Mouse (Mus musculus) embryo, embryonic 11.5 days (tissue): ENCODE measurements around the gene Uvssa.

Experiments
- DNase-seq: peaks from one replicate; pipeline ENCODE4 v3.0.0-alpha.2; 2012; ENCODE audit warnings: low read depth, low spot score

Gene Uvssa

DNA sequence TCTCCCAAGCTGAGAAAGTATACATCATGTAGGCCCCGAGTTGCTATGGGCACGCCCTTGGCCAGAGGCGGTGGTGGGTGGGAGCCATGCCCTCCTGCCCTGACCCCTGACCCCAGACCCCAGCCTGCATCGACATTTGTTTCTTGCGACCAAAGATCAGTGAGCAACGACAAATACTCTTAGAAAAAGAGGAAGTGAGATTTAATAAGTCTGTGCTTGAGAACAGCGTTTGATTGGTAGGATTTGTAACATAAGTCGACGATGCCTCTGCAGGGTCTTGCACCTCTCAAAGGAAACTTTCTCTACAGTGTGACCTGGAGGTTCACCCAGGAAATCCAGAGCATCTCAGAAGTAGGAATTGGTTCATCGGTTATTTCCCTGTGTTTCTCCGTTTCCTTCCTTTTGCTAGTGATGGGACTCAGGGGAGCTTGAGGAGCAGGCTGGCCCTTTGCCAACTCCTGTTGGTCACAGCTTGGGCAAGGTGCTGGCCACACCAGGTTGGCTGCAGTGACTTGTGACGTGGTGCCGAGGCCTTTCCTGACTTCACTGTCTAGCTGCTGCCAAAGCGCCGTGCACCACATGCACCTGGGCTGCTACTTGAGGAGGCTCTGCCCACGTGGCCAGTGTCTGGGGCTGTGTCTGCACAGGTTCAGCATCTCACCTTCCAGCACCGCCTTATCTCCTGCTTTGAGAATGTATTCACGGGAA, 5.9 kb upstream of the Uvssa start:
- DNase-seq, result no peak

DNA sequence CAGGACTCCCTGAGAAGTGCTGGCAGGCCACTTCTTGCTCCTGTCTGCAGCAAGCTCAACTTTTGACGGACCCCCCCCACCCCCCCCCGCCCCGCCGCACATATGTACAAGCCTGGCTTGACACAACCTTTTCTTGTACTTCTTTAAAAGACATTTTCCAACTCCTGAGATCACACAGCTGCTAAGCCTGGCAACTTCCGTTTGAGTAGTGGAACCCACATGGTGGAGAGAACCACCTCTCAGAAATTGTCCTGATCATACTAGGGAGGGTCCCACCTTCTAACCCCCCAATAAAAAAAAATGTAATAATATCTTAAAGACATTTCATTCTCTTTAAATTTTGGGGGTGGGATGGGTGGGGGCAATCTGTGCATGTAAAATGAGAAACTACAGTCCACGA, 1.2 kb upstream of the Uvssa start:
- DNase-seq, result no peak

DNA sequence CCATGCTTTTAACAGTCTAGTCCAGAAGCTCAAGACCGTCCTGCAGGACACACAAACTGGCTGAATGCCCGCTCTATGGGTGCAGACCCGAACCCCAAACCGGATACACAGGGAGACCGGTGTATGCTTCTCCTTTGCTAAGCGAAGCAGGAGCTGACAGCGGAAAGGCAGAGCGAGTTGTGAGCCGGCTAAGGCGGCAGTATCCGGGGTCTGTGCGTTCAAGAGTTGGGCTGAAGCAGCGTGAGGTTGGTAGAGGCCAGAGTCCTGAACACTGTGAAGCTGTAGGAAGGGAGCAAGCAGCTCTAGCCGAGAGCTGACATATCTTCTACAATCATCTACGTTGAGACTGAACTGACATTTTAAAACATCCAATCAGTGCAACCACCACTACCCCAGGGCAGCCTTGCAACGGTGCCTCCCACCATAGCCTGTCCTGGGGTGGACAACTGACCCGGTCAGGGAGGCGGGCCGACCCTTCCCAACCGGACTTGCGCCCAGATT, 498 bp upstream of the Uvssa start:
- no peak for DNase-seq

DNA sequence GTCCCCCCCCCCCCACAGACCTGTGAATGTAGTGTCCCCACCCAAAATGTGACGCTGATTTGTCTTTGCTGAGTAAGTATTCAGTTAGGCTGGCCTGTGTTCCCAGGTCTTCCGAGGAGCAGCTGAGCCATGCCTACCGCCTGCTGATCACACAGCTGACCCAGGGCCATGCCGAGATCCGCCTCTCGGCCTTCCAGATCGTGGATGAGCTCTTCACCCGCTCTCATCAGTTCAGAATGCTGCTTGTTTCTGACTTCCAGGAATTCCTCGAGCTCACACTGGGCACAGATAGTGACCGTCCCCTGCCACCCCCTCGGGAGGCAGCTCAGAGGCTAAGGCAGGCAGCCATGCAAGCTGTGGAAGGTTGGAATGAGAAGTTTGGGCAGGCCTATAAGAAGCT, 9.2 kb downstream of the Uvssa start:
- DNase-seq, result no peak

DNA sequence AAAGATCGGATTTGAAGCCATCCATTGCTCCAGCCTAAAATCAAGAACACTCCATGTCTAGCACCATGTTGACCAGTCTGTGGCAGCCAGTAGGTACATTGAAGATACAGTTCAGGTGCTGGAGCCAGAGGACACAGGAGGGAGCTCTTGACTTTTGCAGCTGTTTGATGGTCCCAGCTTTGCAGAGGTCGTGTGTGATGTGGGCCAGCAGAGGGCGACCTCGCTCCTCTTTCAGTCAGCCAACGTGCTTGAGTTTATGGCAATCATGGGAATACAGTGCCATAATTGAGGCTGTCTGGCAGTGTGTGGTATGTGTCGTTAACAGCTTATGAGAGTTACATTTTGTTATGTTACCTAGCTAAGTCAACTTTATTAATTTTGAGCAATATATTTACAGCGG, 15.5 kb downstream of the Uvssa start:
- DNase-seq, result peak; percentile 74

DNA sequence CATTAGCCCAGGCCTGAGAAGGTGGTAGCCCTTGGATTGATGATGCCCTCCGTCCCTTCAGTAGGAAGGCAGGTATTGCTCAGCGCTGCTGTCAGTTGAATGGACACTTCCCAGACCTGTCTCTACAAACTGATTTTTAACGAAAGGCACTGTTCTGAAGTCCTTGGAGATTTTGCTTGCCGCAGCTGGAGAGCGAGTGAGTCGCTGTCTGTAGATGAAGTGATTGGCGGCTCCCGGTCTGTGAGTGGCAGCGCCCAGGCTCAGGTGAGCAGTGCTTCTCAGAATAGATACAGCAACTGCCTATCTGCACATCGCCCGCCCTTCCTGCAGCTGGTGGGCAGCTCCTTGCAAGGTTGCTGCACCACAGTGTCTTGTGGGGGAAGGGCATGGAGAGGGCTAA, 17.3 kb downstream of the Uvssa start:
- DNase-seq, result no peak

DNA sequence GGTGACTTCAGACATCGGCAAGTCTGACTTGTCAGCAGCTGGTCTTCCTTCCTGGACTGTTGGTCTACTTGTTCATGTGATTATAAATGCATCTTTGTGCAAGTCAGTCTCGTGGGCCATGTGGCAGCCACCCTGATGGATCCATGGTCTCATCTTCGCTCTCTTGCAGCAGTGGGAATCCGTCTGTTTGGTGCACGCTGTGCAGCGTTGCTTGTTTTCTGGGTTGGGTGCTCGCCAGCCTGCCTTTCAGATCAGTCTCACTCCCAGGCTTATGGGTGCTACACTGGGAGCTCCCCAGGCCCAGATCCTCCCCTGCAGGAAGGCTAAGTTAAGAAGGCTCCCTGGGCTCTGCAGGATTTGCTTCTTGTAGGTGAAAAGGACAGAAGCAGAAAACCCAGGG, 18.5 kb downstream of the Uvssa start:
- DNase-seq, result no peak

DNA sequence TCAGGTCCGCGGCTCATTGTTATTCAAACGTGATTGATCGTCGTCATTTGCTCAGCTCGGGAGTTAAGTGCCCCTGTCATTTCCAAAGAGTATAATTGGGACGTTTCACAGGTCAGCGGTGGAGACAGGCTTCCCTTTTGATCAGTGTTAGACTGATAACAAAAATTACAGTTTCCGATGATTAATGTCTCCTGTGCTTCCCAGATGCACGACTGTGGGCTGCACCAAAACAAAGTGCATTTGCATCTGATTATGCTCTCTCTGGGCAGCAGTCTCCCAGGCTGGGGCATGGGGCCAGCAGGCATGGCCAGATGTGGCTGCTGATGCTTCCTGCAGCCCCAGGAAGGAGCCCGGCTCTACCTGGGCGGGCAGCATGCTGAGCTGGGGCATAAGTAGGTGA, 22.5 kb downstream of the Uvssa start:
- DNase-seq, result no peak

DNA sequence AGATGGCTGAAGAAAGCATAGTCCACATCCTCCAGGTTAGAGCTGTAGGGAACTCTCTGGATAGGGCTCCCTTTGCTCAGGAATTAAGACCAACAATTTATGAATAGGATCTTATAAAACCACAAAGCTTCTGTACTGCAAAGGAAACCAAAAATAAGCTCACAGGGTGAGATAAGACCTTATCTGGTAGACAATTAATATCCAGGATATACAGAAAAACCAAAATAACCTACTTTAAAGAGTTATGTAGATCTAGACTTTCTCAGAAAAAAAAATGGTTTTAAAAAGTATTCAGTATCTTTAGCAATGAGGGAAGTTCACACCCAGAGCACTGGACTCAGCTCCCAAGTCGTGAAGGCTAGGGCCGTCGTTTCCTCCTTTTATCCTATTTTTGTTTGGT, 42.0 kb downstream of the Uvssa start:
- no peak for DNase-seq

DNA sequence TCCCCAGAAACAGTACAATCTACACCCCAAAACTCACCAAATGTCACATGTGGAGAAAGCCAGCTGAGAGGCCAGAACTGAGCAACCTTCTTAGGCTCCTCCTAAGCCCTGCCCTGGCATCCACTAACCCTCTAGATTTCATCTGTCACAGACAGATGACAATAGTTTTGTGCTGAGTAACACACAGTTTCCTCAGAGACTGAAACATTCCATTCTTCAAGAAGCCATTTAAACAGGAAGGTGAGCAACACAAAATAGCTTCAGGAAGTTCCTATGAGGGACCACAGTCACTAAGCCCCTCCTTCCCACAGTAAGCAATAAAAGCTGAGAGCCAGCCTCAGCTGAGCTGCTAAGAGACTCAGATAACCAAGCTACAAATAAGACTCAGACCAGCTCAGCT, 49.1 kb downstream of the Uvssa start:
- DNase-seq, result no peak

DNA sequence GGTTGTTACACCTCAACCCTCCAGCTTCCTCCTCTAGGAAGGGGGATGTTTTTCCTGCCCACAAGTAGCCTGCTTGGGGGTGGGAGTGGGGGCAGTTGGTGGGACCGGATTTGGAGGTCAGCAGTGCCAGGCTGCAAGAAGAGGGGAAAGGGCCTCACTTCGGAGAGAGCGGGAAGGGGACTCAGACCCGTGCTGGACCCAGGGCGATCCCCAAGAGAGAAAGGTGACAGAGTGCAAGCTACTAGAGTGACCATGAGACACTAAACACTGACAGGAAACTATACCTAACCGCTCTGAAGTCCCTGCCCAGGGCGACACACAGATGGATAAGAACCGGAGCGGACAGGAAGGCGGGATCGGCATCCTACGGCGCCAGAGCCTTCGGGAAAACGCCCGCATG, 51.8 kb downstream of the Uvssa start:
- DNase-seq, result no peak

DNA sequence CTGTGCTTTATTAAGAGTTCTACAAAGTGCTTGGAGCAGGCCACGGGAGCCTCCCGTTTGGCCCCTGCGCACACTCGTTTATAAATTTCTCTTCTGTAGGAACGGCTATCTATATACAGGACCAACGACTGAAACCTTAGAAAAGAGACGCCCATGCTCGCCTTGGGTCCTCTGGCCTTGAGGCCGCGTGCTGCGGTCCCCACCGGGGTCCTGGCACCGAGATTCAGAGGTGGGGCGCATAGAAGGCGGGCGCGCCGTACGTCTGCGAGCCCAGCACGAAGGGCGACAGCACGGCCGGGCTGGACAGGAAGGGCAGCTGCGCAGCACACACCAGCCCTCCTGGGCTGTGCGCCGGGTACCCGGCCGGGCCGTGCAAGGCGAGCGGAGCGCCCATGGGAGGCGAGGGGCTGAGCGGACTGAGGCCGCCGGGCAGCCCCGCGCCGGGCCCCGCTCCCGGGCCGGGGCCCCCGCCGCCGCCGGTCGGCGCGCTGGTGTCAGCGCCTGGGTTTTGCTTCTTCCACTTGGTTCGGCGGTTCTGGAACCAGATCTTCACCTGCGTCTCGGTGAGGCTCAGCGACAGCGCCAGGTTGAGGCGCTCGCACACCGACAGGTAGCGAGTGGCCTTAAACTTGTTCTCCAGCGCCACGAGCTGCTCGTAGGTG, 52.3 kb downstream of the Uvssa start:
- no peak for DNase-seq

DNA sequence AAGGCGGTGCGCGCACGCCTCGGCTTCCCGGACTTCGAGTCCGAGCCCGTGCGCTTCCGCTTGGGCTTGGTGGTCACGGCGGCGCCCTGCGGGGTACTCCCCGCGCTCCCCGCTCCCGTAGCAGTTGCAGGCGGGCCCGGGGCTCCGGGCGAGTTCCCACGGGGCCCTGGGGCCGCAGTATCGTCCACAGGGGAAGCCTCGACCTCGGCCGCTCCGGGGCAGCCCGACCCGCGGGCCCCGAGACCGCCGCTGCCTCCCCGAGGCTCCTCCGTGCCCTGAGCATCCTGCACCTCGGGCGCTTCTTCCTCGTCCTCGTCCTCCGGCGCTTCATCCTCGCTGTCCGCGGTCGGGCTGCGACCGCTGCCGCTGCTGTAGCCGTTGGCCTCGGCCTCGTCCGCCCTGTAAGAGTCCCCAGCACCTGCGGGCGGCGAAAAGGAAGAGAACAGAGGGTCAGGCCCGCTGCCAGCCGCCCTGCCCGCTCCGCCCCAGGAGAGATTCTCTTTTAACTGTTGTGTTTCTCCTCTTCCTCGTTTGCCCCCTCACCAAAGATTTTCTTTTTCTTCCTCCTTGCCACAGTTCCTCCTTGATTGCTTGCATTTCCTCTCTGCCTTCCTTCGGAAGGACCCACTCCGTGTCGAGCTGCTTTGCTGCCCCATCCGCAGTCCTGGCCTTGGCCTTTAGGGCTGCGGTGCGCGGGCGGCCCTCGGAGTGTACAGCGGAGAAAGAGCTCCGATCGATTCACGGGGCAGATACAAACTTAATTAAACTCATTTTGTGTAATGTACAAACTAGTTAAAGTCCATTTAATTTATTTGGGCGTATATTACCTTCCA, 53.0 kb downstream of the Uvssa start:
- no peak for DNase-seq

DNA sequence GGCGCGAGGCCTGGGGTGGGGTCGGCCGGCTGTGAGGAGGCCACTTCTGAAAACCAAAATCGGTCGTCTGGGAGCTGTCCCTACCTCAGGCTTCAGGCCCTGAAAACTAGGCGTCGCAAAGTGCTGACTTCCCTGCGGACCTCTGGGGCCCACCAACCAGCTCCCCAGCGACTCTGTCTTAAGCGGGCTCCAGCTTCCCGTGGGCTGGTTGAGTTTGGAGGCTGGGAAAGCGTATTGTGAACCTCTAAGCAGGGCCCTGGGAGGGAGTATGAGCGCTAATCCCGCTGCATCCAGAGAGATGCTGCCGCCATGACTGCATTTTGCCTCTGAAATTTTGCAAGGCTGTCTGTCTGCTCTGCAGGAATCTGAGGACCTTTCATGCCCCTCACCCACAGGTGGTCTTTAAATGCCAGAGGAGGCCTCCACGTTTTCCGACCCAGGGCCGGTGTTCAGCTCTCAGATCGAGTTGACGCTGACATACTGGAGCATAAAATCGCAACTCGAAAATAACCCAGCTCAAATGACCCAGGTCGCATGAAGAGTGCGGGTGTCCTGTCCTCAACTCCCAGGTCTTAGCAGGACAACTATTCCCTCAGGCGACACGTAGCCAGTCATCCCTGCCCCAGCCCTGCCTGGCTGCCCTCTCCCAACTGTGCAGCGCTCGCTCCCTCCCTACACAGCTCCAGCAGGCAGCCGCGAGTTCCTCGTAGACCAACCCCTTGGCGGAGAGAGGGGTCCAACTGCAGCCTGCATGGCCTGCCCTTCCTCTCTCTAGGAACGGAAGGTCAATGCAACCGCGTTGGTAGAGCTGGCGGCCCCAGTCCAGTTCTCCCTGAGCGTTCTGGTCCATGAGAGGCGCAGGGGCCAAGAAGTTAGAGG, 53.9 kb downstream of the Uvssa start:
- no peak for DNase-seq

DNA sequence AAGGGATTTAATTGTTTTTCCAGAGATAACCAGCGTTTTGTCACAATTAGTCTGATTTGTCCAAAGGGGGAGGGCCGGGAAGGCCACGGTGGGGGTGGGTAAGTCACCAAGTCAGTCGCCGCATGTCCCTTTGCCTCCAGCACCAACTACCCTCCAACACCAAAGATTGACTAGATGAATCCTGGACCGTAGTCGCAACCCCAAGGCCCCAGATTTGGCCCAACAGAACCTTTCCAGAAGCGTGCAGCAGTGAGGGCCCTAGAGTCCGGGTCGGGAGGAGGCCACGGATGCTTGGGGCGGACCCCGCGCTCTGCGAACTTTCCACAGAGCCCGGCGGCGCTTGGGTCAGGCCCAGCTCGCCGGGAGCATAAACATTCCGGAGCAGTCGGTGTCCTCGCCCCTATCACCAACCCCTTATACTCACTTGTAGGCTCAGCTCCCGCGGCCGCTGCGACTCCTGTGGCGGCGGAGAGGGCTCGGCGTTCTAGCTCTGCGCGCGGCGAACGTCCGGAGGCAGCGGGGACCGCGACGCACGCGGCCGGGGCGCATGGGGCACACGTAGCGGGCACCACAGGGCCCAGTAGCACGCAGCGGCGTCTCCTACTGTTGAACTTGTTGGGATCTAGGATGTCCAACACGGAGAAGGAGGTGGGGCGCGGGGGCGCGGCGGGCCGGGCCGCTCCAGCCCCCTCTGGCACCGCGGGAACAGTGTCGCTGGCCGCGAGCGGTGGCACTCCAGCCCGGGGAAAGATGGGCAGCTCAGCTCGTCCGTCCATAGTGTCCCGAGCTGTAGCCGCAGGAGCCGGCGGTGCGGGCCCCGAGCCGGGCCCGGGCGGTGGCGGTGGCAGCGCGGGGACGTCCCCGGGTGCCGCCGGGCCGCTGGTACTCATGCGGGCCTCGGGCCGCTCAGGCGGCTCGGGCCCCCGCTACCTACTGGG, 55.1 kb downstream of the Uvssa start, which contains the start of gene Nkx1-1:
Gene Nkx1-1 (minus strand): TSS at position 776 of the 938 bp plus-strand sequence.
- no peak for DNase-seq

DNA sequence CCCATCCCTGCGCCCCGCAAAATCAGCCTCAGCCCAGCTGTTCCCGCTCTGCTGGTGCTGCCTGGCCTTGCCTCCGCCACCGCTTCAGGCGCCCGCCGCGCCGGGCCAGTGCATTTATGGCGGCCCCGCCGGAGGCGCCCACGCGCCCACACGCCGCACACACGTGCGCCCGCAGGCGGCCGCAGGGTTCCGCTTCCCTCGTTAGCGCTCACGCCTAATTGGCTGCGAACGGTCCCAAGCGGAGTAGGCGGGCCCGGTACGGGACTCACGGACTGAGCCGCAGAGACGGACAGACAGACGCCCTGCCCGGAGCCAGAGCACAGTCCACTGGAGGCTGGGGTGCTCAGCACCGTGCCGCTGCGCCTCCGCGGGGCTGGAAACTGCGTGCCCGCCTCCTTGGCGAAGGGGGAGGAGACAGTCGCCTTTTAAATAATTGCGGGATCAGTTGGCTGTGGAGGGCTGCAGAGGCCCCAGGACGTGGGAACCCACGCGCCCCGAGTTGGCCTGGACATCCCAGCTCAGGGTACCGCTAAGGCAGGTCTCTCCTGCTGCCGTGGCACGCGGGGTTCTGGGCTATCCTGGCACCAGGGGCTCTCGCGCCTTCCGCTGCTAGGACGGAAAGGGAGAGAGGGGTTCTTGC, 55.9 kb downstream of the Uvssa start:
- DNase-seq, result no peak

DNA sequence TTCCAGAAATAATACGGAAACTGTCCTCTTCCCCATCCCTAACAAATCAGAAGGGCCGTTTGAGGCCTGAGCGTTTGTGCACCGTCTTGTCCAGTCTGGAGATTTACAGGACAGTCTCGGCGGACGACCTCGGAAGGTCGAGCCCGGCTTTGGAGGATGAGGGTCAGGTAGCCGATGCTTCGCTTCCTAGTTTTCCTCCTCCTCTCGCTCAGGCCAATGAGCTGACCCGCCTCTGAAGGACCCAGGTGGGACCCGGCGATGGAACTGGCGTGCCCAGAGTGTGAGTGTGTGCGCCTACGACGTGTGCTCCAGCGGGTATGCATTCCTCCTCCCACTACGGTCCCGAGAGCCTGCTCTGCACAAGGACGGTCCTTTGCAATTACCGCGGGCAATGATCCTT, 56.8 kb downstream of the Uvssa start:
- no peak for DNase-seq

DNA sequence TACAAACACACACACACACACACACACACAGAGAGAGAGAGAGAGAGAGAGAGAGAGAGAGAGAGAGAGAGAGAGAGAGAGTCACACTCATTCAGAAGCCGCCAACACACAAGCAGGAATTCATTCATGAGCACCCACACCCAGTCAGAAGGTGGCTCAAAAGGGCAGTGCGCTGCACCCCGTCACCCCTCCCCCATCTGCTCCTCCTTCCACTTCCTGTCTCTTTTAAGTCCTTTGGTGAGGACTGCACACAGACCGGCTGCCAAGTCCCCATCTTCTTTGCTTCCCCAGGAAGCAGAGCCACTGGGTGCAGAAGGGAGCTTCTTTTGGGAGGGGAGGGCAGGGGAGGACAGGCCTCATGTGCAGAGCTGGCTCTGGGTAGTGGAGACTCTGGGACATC, 57.6 kb downstream of the Uvssa start:
- DNase-seq, result no peak

DNA sequence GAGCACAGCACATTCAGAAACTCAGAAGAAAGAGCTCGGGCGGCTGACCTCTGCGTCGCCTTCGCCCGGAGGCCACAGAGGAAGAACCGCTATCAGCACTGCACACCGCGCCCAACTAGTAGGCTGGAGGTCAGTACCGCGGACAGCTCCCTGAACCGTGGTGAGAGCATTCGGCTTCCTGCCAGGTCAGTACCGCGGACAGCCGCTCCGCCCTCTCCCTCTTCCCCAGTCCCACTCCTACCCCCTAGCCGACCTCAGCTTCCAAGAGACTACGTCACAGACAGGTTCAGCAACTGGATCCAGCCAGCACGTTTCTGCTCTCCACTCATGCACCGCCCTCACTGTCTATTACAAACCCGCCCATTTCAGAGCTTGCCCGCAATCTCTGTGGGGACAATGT, 59.9 kb downstream of the Uvssa start:
- DNase-seq, result peak; percentile 87
